Mouse (Mus musculus): ENCODE measurements at regions not wholly inside any gene's neighbourhood (a gene's known extent, or its start where the extent isn't known, plus 50 kb on each side); places are given as distances from the start of the nearest gene placed in this dataset.

DNA sequence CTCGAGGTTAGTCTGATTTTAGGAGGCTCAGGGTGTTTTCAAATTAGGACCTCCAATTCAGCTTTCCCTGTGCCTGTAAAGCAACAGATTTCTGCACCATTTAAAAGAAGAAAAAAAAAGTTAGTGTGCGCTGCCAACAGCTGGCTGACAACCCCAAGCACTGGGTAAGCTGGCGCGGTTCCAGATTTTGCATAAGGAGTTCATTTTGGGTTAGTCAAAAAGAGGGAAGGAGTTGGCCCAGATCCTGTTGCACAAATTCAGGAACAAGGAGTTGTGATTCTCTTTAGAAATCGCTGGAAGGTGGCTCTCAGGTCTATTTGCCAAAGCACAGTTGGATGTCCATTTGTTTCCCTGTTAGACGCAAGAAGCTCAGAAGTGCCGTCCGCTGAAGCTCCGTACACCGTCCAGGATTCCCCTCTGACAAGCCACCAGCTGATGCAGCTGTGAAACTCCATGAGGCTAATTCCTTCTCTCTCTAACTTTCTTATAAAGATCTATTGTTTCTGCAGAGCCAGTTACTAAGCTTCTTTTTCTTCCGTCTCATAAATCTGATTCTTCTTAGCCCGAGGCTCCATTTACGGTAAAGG lies 184.6 kb downstream of the Cand1 start:
- intact Hi-C loops (cut with DNase I): no loop called here

DNA sequence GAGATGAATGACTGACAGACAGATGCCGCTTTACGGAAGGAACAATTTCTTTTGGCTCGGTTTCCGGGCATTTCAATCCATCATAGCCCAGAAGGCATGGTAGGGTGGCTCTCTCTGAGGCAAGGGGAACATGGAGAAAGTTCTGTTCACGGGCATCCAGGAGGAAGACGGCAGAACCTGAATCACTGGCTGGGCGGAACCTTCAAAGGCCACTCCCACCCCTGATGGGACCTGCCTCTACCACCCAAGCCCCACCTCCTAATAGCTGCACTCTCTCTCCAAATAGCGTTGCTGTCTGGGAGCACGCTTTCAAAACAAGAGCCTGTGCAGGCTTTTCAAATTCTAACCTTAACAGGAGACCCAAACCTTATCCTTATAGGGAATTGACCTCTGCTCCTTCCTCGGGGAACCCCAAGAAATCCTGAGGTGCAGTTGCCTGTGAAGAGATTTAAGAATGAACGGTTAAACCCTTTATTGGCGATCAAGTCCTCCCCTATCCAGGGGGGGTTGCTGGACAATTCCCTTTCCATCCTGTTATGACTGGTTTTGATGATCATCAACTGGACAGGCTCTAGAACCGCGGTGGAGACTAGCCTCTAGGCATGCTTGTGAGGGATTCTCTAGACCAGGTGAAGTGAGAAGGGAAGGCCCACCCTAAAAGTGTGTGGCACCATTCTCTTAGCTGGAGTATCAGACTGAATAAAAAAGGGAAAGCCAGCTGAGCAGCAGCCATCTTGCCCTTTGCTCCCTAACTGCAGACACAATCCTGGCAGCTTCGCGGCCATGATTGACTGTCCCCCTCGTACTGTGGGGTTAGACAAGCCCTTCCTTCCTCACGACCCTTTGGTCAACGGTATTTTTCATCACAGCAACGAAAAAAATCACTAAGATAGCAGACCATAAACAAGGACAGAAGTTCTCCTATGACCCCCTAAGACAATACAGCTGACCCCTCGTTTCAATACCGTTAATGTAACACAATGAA lies 184.5 kb upstream of the Dyrk2 start:
- intact Hi-C loops (cut with DNase I): loop anchor here (5.0 kb wide), 1 partner anchor 317 kb away; no protein-coding TSS in a partner anchor

DNA sequence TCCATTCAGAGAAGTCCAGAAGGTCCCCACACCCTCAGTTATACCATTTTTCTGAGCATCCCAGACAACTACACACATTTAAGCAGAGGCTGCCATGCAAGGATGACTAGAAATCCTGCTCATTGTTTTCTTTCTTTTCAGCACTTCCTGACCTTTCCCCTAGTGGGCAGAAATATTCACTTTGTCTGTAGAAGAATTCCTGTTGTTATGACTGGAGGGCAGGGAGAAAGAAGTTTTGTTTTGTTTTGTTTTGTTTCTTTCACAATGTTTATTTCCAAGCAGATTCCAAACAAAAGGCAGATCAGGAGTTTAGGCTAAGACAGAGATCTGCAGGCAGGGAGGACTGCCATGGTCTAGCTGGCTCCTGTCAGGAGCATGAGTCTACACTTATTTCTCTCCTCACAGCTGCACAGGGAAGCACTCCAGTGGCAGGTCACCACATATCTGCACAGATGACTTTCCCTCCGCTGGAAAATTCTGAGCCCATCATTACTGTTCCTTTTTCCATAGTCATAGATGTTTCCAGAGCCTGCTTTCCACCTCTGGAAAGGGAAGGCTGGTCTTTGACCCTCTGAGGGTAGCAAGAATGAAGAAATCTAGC lies 182.5 kb upstream of the Dyrk2 start:
- intact Hi-C loops (cut with DNase I): loop anchor here (5.0 kb wide), 1 partner anchor 315 kb away; no protein-coding TSS in a partner anchor

DNA sequence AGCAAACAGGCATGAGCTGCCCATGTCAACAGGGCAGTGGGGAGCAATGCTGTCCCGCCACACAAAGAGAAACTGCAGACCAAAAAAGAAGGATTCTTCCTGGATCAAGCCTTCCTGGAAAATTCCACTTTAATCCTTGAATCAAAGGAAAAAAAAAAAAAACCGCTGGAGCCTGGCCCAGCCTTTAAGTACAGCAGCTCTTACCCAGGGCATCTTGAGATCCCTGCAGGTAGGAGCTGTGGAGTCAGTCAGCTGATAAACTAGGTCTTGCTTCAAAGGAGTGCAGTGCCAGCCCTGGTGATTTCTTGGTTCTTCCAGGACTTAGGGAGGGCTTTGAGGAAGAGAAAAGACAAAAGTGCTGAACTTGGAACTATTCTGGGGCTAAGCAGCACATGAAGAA lies 181.6 kb upstream of the Dyrk2 start:
- intact Hi-C loops (cut with DNase I): loop anchor here (5.0 kb wide), 1 partner anchor 314 kb away; no protein-coding TSS in a partner anchor

DNA sequence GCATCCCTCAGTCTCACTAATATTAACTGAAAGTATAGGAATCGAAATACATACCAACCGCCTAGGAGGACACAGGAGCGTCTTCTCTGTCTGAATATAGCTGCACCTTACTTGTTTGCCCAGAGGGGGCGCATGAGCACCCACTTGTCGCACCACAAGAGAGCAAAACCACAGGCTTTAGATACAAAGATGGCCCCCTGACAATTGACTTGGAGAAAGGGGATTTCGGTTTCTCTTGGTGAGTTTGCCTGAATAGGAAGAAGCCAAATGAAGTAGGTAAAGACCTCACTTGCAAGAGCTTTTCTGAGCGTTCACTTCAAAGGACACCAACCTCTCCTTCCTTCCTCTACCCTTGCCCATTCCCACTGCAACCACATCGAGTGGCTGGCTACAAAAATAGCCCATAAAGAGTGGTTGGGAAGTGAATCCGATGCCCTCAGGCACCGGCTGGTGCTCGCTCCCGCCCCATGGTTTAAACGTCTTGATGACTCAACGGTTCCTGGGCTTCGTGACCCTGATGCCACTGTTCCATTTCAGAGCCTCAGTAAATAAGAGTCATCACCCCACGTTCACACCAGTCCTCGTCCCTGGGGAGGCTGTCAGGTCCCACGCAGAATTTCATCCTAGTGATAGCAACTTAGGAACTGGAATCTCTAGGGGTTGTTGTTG lies 180.1 kb upstream of the Dyrk2 start:
- intact Hi-C loops (cut with DNase I): loop anchor here (5.0 kb wide), 1 partner anchor 313 kb away; no protein-coding TSS in a partner anchor

DNA sequence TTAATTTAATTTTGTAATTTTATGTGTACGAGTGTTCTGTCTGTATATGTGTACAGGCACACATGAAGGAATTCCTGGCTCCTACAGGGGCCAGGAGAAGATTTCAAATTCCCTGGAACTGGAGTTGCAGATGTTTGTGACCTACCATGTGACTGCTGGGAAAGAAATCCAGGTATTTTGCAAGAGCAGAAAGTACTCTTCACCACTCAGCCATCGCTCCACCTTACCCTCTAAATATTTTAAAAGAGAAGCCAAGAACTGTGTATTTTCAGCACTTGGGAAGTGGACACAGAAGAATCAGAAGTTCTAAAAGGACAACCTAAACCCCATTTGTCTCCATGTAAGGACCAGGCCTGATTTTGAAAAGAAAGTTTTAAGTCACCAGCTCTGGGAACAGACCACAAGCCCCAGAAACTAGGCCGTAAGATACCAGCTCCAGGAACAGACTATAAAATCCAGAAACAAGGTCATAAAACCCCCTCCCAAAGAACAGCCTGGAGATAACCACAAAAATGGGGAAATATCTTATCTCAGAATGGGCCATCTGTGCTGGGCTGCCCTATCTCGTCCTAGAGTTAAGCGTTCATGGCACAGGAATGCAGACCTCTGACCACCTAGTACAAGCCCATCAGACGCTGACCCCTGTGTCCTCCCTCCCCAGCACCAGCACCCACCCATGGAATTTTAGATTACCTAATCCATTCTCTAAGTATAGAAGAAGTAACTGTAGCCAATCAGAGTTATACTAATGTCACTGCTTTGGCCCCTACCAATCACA lies 178.8 kb upstream of the Dyrk2 start:
- intact Hi-C loops (cut with DNase I): no loop called here

DNA sequence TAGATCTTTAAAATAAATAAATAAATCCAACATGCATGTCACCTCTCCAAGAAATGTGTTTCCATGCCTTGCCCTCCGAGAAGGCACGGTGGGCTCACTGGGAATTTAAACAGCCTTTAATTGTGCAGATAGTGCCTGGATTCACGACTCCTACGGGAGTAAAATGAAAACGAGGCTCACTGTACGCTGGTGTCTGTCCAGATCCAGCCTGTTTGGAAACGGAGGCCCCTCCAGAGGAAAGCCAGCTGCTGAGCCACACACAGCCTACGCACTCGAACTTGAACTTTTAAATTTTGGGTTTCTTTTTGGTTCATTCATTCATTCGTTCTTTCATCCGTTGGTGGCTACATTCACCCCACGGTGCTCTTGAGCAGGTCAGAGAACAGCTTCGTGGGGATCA lies 175.1 kb upstream of the Dyrk2 start:
- intact Hi-C loops (cut with DNase I): no loop called here

DNA sequence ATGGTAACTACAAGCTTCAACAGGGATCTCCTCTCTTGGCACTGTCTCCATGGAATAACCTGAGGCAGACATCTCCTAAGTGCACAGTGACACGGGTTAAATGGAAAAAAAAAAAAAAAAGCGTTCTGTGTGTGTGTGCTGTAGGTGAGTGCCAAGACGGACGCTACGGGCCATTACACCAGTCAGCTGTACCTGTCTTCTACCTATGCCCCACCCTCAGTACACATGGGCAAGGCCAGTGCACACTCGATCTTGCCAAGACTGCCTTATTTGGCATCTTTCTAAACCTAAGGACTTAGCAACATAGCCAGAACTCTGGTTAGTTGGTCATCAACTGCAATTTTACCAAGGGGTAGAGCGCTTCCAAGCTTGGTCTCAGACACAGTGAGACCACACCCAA lies 173.1 kb upstream of the Dyrk2 start:
- intact Hi-C loops (cut with DNase I): no loop called here

DNA sequence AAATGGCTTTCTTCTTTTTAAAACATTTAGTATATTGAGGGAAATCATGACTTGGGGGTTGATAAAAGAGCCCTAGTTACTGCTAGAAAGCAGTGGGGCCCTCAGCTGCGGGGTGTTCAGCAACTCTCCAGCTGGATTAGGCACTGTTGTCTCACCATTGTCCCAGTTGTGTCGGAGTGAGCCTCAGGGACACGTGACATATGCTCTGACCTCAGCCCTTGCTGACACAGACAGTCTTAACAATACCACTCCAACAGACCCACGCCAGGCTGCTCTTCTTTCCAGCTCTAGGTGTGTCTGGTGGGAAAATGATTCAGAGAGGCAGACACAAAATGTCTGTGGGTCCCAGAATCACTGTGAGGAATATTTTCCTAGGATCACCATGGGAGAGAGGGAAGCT lies 170.2 kb upstream of the Dyrk2 start:
- intact Hi-C loops (cut with DNase I): no loop called here

DNA sequence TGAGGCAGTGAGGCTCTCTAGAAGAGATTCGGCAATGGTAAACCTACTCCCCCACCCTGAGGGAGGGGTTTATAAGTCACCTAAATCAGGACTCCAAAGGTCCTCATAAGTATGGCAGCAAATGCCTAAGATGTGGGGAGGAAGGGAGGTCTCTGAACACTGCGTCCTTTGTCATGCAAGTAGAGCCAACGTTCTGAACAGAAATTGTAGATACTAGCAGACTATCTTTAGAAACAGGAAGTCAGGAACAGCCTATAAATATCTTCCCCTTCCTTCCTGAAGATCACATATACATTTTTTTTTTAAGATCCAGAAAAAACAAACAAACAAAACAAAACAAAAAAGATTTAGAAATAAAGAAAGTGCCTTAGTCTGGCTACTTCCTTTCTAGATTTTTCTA lies 169.7 kb upstream of the Dyrk2 start:
- intact Hi-C loops (cut with DNase I): no loop called here

DNA sequence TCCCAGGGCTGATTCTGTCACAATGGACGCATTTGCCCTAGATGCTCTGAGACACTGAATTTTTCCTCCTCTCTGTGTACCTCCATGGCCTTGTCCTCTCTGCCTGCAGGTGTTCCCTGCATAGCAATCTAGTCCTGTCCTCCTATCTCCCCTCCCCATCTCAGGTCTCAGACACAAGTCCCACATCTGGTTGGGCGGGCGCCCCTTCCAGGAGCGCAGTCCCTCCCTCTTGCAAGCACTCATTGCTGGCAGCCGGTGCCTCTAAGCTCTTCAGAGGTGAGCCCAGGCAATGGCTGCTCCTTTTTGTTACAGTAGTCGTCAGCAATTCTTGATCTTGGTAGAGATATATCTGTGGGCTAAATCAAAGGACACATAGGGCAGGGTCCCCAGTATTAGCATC lies 169.0 kb upstream of the Dyrk2 start:
- intact Hi-C loops (cut with DNase I): no loop called here

DNA sequence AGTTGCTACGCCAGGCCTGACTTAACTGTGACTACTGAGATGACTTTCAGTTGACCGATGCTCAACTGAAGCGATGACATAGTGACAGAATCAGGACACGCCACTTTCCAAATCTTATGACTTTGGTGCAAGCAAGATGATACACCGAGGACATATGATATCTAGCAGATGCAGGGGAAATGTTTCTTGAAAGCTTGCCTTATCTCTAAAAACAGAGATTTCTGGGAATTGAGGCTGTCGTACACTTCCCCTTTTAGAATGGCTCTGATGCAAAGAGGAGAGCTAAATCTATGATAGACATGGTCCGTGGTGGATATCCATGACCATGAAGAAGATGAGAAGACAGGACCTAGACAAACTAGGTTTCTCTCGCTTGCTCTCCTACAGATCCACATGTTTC lies 167.8 kb upstream of the Dyrk2 start:
- intact Hi-C loops (cut with DNase I): no loop called here

DNA sequence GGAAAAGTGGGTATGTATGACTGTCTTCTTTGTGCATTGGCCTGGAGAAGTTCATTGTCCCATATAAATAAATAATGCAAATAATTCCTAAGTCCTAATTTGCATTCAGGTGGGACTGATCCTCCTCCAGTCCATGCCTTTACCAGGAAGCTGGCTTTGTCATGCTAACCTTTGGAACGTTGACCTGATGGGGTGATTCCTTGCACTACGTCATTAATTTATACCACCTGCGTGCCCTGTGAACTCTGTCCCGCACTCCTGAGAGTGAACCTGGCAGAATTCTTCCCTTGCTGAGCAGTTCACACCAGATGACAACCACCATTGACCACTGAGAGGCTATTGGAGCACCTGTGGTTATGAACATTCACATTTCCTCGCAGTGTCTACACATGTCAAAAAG lies 165.9 kb upstream of the Dyrk2 start:
- intact Hi-C loops (cut with DNase I): no loop called here

DNA sequence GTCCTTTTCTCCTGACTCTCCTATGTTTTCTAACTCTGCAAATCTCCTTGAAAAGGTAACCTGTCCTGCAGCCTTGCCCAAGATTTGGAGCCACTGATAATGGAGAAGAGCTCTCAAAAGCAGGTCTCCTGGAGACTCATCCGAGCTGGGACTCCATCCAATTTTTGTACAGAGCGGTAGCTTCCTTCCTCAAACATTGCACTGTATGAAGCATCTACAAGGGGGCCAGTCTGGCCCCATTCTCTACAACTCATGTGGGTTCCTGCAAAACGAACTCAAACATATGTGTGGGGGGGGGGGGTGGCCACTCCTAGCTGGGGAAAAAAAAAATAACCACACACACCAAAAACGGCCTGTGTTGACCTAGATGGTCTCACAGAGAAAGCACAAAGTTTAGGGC lies 164.4 kb upstream of the Dyrk2 start:
- intact Hi-C loops (cut with DNase I): no loop called here

DNA sequence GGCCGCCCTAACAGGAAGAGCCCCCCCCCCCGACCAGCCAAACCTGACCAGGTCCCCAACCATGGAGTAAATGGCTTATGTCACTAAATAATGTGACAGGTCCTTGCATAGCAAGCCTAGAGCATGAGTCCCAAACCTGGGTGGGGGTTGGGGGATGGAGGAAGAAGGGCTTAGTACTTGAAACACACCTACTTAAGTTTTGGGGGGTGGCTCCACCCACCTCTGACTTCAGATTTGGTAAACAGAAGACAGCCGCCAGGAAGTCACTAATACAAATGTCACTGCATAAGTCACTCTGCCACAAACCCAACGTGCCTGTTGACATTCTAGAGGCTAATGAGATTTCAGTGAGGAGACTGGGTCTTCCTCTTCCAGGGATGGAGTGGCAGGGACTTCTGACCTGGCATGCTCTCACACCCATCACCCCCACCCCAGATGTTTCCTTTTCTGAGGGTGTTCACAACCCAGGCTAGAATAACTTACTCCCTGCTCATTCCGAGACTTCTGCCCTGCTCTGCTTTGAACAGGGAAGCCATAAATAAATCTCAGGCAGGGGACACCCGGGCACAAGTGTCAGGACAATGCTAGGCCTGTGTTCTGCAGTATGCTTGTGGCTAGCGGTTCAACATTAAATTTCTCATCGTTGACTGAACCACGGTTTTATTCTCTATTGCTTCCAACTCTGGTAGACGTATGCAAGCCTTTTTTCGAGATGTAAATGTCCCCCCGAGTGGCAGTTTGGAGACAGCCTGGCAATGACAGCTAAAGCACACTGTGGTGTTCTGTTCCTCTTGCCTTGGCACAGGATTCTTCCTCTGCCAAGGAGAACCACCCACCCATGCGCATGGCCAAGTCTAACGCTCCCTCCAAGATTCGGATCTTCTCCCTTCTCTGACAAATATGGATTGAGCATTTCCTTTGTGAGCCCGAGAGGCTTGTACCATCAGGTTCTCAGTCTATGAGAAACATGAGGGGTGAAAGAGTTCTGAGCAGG lies 161.6 kb upstream of the Dyrk2 start:
- intact Hi-C loops (cut with DNase I): no loop called here

DNA sequence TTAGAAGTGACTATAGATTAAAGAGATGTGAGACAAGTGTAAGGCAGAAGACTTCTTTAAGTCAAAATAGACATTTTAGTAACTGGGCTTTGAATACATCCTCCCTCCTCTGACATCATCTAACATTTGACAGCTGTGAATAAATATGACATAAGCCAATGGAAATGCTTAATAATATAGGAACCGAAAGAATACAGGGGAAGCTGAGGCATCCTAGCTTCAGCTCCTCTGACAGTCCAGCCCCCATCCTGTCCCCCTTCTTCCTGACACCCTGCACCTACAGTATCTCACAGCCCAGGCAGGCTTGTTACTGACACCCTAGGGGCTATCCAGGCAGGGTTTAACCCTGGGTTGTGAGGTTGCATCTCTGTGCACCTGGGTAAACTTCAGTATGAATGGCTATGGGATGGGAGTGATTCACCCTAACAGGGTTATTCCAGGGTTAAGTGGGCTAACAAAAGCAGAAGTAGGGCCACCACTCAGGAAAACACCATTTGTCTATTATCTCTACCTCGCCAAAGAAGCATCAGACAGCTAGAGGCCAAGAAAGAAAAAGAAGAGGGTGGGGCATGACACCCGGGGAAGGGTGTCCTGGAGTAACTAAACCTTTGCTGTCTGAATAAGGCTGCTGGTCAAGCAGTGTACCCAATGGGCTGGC lies 158.6 kb upstream of the Dyrk2 start:
- intact Hi-C loops (cut with DNase I): no loop called here

DNA sequence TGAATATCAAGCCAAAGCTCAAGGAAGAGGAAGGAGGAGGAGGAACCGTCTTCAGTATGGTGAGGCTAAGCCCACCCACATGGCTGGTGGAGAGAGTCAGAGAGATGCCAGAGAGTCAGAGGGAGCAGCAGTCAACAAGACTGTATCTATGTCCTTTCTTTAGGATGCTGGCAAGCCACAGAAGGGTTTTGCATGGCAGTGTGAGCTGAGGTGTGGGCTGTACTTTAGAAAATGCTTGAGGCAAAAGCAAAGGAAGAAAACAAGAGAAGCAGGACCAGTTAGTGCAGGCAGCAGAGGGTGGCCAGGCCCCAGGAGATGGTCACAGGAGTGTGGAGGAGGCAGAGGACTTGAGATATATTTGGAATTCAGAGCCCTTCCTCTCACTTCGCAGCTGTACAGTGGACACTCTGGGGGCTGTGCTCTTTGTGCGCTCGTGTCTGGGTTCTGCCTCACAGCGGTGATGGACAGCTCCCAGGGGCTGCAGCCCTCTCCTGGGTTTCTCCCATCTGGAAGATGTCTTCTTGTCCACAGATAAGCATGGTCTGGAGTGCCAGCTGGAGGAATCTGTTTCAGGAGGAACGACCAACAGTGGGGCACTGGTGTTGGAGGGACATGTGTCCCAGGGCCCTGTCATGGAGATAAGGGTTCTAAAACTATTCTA lies 157.4 kb upstream of the Dyrk2 start:
- intact Hi-C loops (cut with DNase I): no loop called here

DNA sequence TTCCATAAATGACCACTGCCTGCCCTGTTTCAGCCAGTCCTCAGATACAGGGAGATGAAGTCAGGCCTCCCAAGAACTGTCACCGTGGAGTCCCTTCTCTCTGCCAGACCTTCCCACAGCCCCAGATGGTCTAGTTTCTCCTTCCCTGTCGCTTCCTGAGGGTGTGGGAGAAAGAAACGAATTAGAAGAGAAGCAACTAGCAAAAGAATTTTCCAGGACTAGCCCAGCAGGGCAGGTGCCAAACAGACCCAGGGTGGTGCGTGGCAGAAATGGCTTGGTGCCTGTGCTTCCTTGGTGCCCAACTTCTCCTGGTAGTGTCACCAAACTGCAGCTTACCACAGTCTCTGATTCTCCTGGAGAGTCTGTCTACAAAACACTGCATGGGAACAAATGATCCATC lies 156.3 kb upstream of the Dyrk2 start:
- intact Hi-C loops (cut with DNase I): no loop called here

DNA sequence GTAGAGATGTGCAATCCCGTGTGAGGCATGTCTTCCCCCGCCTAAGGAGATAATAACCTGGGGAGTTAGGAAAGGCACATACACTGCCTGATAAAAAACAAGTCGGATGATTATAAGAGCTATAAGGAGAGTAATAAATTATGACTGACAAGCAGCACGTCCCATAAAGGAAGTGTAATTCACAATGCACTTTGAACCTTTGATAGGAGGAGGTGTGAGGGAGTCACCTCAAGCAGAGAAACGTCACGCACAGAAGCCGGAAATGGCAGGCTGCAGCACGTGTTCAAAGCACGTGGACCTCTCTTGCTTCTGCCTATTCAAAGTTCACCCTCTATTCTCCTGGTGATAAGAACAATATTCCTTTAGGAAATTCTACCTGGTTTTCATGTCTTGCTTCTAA lies 154.4 kb upstream of the Dyrk2 start:
- intact Hi-C loops (cut with DNase I): no loop called here

Data from adrenal gland (tissue).